Mouse (Mus musculus): ENCODE measurements around the gene Usf1. TPM values are rescaled to one million over a fixed set of nuclear protein-coding genes. Genes with fewer than 3 reads are reported as not detected.

Usf1 gene
- 134 and 156 TPM in 2 replicates for total RNA-seq (2014; rRNA removed)
- 160 and 167 TPM in 2 replicates for polyA plus RNA-seq (2015; fragmentation: Nextera tagmentation; extraction: Ambion mirVana)

DNA sequence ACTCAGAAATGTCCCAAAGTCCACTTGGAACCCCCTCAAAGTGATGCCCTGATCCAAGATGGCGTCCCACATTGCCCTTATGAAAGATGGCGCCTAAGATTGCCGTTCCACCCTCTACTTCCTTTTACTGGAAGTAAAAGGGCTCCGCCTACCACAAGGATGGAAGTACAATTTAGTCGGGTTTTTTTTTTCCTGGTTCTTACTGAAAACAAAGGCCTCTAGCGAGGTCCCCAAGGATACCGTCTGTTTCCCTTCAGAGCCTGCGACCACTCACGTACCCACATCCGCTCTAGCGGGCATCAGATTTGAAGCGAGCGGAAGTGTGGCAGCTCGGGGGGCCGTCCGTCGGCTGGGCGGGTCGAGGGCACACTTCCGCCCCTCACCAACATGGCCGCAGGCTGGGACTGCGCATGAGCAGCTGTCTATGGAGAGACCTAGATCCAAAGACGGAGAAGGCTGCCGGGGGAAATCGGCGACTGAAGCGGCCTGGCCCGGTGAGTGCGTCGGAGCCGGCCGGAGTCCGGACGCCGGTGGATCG lies at the start of gene Usf1:
Gene Usf1, plus strand, starts transcription at position 367 of the 538 bp plus-strand sequence.
- H3K36me3 ChIP-seq (ENCODE audit: insufficient read depth, low read length) = peaks cover 9% of the 10 kb centered on the region
- peak within 1 kb of the TSS; percentile 66 for H3K4me3 ChIP-seq (ENCODE audit: low read depth, low read length)
- peaks cover 13% of the 10 kb centered on the region; the same call in 1 of the 2 replicates for H3K27me3 ChIP-seq (ENCODE audit: insufficient read depth, low read length)
- no peaks in the 10 kb centered on the region for H3K4me1 ChIP-seq (ENCODE audit: insufficient read depth, low read length)
- H3K4me2 ChIP-seq (ENCODE audit: low read depth, low read length, poor library complexity, severe bottlenecking) = peak within 1 kb of the TSS; percentile 63
- ATAC-seq (ENCODE audit: low FRiP score) (peak; percentile 97), DNase-seq (ENCODE audit: low spot score) (peak; percentile 98)
- peak within 1 kb of the TSS; percentile 96 for H3K27ac ChIP-seq (ENCODE audit: low read depth, low read length)
- peak within 1 kb of the TSS; percentile 87 for H3K9ac ChIP-seq (replicated peaks; ENCODE audit: low read length, poor library complexity, severe bottlenecking)
- peak; percentile 30; the same call in 1 of the 2 replicates for TF ChIP-seq CTCF (IDR thresholded peaks at IDR 0.05)
- under 1% methylated on average over 36 of the region's 36 CpGs for WGBS
- H3K9me3 ChIP-seq (ENCODE audit: low read length) = no peaks in the 10 kb centered on the region

DNA sequence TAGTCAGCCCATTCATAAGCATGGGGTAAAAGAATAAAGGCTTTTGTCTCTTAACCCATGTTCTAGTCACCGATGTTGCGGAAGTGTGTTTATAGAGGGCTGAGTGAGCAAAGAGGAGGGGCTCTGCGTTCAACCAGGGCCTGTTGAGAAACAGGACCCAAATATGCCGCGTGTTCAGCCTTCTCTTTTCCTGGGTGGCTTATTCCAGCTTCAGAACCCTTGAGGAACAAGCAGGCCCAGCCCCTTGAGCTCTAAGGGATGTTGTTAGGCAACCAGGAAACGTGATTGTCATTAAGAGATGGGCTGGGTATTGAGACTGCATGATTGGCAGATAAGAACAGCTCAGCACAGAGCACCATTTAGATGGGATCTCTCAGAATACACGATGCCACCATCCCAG lies 45.2 kb upstream of the Usf1 start:
- H3K36me3 ChIP-seq (ENCODE audit: insufficient read depth, low read length) = no peaks in the 10 kb centered on the region
- no peaks in the 10 kb centered on the region for H3K9me3 ChIP-seq (ENCODE audit: low read length)
- no peak overlapping the region for H3K27ac ChIP-seq (ENCODE audit: low read depth, low read length)
- no peak overlapping the region for H3K9ac ChIP-seq (replicated peaks; ENCODE audit: low read length, poor library complexity, severe bottlenecking)
- H3K4me2 ChIP-seq (ENCODE audit: low read depth, low read length, poor library complexity, severe bottlenecking) = no peak overlapping the region
- 0 out of 2 replicates have a peak, but pooled peaks cover 4% of the 10 kb centered on the region for H3K4me1 ChIP-seq (ENCODE audit: insufficient read depth, low read length)
- 59% methylated on average over 7 of the region's 7 CpGs for WGBS
- ATAC-seq (ENCODE audit: low FRiP score) = no peak
- no peak overlapping the region for H3K4me3 ChIP-seq (ENCODE audit: low read depth, low read length)
- H3K27me3 ChIP-seq (ENCODE audit: insufficient read depth, low read length) = no peaks in the 10 kb centered on the region
- TF ChIP-seq CTCF (IDR thresholded peaks at IDR 0.05) = no peak
- DNase-seq (ENCODE audit: low spot score) = no peak

DNA sequence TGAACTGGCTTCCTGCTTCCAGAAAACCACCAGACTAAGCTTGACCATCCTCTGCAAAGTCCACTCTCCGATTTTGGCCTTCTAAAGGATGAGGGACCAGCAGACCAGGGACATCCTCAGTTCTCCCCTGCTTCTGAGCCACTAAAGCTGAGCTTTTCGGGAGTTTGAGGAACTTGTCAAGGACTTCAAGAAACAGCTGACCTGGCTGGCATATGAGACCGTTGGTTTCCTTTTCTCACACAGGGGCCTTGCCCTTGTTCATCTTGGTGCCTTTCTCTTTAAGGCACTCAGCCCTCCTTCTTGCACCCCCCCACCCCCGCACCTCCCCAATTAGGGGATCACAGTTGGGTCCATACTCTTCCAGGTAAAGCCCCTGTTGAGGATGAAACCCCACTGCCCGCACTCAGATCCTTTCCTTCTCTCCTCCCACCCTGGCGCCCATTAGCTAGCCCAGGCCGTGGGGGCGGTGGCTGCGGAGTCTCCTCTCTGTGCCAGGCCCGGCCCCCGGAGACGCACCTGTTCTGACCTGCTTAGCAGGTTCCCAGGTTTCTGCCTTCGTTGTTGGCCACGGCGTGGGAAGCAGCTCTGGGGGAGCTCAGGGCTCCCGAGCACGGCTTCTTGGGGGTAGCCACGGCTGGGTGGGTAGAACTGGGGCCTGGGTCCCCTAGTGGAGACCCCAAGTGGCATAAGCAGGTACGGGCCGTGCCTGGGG lies 41.1 kb upstream of the Usf1 start, which contains the start of gene Nectin4:
Gene Nectin4, plus strand, starts transcription at position 255 of the 712 bp plus-strand sequence.
- DNase-seq (ENCODE audit: low spot score) (no peak), ATAC-seq (ENCODE audit: low FRiP score) (no peak)
- no peak for TF ChIP-seq CTCF (IDR thresholded peaks at IDR 0.05)
- H3K4me3 ChIP-seq (ENCODE audit: low read depth, low read length) = no peak within 1 kb of the TSS
- no peaks in the 10 kb centered on the region; the same call in 1 of the 2 replicates for H3K27me3 ChIP-seq (ENCODE audit: insufficient read depth, low read length)
- no peak within 1 kb of the TSS for H3K4me2 ChIP-seq (ENCODE audit: low read depth, low read length, poor library complexity, severe bottlenecking)
- no peaks in the 10 kb centered on the region for H3K4me1 ChIP-seq (ENCODE audit: insufficient read depth, low read length)
- no peak within 1 kb of the TSS for H3K27ac ChIP-seq (ENCODE audit: low read depth, low read length)
- H3K36me3 ChIP-seq (ENCODE audit: insufficient read depth, low read length) = no peaks in the 10 kb centered on the region
- WGBS = 36% methylated on average over 20 of the region's 20 CpGs
- no peaks in the 10 kb centered on the region for H3K9me3 ChIP-seq (ENCODE audit: low read length)
- no peak within 1 kb of the TSS for H3K9ac ChIP-seq (replicated peaks; ENCODE audit: low read length, poor library complexity, severe bottlenecking)

DNA sequence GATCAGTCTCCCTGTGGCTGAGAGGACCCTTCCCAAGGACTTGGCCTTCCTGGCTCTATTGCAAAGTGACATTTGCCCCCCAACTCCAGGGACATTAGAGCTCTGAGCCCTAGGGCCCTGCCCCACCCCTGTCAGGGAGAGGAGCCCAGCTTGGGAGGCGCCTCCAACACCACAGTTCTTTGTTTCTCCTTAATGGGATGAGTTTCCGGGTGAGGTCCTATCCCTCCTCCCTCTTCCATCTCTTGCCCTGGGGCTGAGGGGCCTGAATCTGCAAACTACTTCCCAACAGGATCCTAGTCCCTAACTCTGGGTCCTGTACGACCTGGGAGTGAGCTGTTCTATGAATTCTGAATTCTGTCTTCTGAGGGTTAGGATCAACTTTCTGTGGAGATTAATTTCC lies 38.2 kb upstream of the Usf1 start:
- no peak for ATAC-seq (ENCODE audit: low FRiP score)
- no peak overlapping the region for H3K9ac ChIP-seq (replicated peaks; ENCODE audit: low read length, poor library complexity, severe bottlenecking)
- no peak for TF ChIP-seq CTCF (IDR thresholded peaks at IDR 0.05)
- no peak overlapping the region for H3K27ac ChIP-seq (ENCODE audit: low read depth, low read length)
- H3K4me1 ChIP-seq (ENCODE audit: insufficient read depth, low read length) = no peaks in the 10 kb centered on the region
- no peaks in the 10 kb centered on the region for H3K36me3 ChIP-seq (ENCODE audit: insufficient read depth, low read length)
- H3K27me3 ChIP-seq (ENCODE audit: insufficient read depth, low read length) = no peaks in the 10 kb centered on the region; the same call in 1 of the 2 replicates
- no peak for DNase-seq (ENCODE audit: low spot score)
- H3K4me2 ChIP-seq (ENCODE audit: low read depth, low read length, poor library complexity, severe bottlenecking) = no peak overlapping the region
- no peaks in the 10 kb centered on the region for H3K9me3 ChIP-seq (ENCODE audit: low read length)
- no peak overlapping the region for H3K4me3 ChIP-seq (ENCODE audit: low read depth, low read length)
- 53% methylated on average over 3 of the region's 3 CpGs for WGBS

DNA sequence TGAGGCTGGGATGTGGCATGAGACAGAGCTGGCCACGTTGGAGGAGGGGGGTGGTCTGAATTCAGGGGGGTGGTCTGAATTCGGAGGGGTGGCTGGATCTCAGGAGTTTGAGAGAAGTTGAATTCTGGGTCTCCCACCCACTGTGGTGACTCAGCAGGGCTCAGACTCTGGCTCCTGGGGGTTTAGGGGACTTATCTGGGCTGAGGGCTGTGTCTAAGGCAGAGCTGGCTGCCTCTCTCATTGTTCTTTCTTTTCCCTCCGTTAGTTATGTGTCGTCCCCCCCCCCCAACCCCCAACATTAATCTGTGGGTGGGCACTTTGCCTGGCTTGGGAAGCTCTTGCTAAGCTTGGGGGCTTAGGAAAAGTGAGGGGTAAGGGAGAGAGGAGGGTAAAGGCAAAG lies 37.2 kb upstream of the Usf1 start:
- Histone ChIP-seq H3K9ac (replicated peaks; ENCODE audit: low read length, poor library complexity, severe bottlenecking) (no peak overlapping the region), H3K4me1 (ENCODE audit: insufficient read depth, low read length) (no peaks in the 10 kb centered on the region), H3K27me3 (ENCODE audit: insufficient read depth, low read length) (no peaks in the 10 kb centered on the region; the same call in 1 of the 2 replicates), H3K27ac (ENCODE audit: low read depth, low read length) (no peak overlapping the region), H3K4me2 (ENCODE audit: low read depth, low read length, poor library complexity, severe bottlenecking) (no peak overlapping the region), H3K9me3 (ENCODE audit: low read length) (no peaks in the 10 kb centered on the region), H3K36me3 (ENCODE audit: insufficient read depth, low read length) (no peaks in the 10 kb centered on the region), H3K4me3 (ENCODE audit: low read depth, low read length) (no peak overlapping the region)
- WGBS = 0% methylated on average over 4 of the region's 4 CpGs
- DNase-seq (ENCODE audit: low spot score) (no peak), ATAC-seq (ENCODE audit: low FRiP score) (no peak)
- TF ChIP-seq CTCF (IDR thresholded peaks at IDR 0.05) = no peak

DNA sequence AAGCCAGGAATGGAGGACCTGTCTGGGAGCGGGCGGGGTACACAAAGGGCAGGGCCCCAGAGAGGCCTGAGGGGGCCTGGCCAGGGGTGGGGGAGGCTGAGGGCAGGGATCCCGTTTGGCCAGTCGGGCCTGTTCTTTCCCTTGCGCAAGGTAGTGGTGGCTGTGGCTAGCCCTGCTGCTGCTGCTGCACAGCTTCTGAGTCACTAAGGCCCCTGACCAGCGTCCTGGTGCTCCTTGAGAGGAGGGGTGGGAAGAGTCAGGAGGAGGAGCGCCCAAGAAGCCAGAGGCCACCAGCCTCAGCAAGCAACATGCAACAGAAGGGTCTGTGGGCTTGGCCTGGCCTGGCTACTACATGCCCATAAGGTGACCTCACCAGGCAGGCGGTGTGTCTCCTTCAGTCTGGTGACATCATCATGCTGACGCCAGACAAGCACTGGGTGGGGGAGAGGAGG lies 35.4 kb upstream of the Usf1 start:
- Histone ChIP-seq H3K9me3 (ENCODE audit: low read length) (no peaks in the 10 kb centered on the region), H3K4me2 (ENCODE audit: low read depth, low read length, poor library complexity, severe bottlenecking) (no peak overlapping the region), H3K4me1 (ENCODE audit: insufficient read depth, low read length) (no peaks in the 10 kb centered on the region), H3K4me3 (ENCODE audit: low read depth, low read length) (no peak overlapping the region), H3K9ac (replicated peaks; ENCODE audit: low read length, poor library complexity, severe bottlenecking) (no peak overlapping the region), H3K27me3 (ENCODE audit: insufficient read depth, low read length) (no peaks in the 10 kb centered on the region; the same call in 1 of the 2 replicates), H3K36me3 (ENCODE audit: insufficient read depth, low read length) (no peaks in the 10 kb centered on the region), H3K27ac (ENCODE audit: low read depth, low read length) (no peak overlapping the region)
- no peak for ATAC-seq (ENCODE audit: low FRiP score)
- no peak for DNase-seq (ENCODE audit: low spot score)
- WGBS = 57% methylated on average over 9 of the region's 9 CpGs
- no peak for TF ChIP-seq CTCF (IDR thresholded peaks at IDR 0.05)

Measured in midbrain, postnatal 0 days (tissue).